8 mouse cellular contexts compared by ENCODE assay signal in the genomic region with DNA sequence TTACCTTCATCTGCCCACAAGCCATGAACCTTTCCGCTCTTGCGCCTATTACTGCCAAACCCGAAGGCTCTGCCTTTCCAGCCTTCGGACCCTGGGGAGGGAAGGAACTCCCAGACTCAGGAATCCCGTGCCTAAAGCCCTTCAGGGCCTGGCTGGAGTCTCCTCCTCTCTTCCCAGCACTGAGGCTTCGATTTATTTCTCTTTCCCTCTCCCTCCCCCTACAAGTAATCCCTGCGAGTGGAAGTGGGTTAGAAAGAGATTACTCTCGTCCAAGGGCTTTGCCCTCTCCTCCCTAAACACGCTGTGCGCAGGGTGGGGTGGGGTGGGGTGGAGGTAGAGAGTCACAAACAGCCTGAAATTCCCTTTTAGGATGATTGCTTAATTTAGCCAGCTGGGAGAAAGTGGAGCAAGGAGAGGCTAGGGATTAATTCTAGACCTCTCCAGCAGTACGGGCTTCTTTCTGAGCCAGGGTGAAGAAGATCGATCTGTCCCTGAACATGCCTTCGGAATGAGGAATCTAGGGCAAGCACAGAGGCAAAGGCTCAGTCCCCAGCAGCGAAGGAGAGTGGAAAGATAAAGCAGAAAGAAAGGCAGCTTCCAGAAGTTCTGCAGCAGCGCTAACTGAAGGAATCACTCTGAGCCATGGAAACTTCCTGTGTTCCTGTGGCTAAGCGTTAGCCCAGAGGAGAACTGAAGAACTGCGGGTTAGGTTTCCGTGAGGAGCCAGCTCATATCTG. TPM values are rescaled to one million over a fixed set of nuclear protein-coding genes. Genes with fewer than 3 reads are reported as not detected.
A peak's percentile ranks its signal among the peaks of the same experiment; 100 is the strongest.
DNase-seq lines count a peak whose midpoint lies in the region; ATAC-seq lines count a peak whose summit lies in the region.

No protein-coding gene starts in this region.

- no peaks in the 10 kb centered on the region for H3K27me3 ChIP-seq in heart, embryonic 10.5 days (ENCODE audit: insufficient read depth, poor library complexity, severe bottlenecking)
- H3K27me3 ChIP-seq in midbrain, embryonic 13.5 days = no peaks in the 10 kb centered on the region

- DNase-seq in frontal cortex, postnatal 36 days (ENCODE audit: low spot score in 2 of 2) = peak; percentile 31 to 35
- DNase-seq in frontal cortex, postnatal 25 days (ENCODE audit: low spot score in 2 of 2) = no peak
- DNase-seq in brain, adult 2 months (ENCODE audit: low read depth, low spot score) = peak; percentile 75
- DNase-seq in heart, embryonic 10.5 days (ENCODE audit: low spot score) = no peak
- peak; percentile 38 for DNase-seq in kidney, postnatal 10 days
- DNase-seq in layer of hippocampus, postnatal 25 days (ENCODE audit: extremely low spot score in 1 of 2, low spot score in 1 of 2) = no peak
- no peak for DNase-seq in right cerebral cortex, postnatal 4 days

- peak overlapping the region; percentile 76 for H3K27ac ChIP-seq in heart, embryonic 10.5 days
- H3K27ac ChIP-seq in midbrain, embryonic 13.5 days = peak overlapping the region; percentile 49

- no peaks in the 10 kb centered on the region for H3K9me3 ChIP-seq in heart, embryonic 10.5 days
- no peaks in the 10 kb centered on the region for H3K9me3 ChIP-seq in midbrain, embryonic 13.5 days

- WGBS in heart, embryonic 10.5 days = 1% methylated on average over 18 of the region's 18 CpGs
- 3% methylated on average over 18 of the region's 18 CpGs for WGBS in midbrain, embryonic 13.5 days

- 0 out of 2 replicates have a peak, but pooled peaks cover 3% of the 10 kb centered on the region for H3K36me3 ChIP-seq in heart, embryonic 10.5 days
- no peaks in the 10 kb centered on the region for H3K36me3 ChIP-seq in midbrain, embryonic 13.5 days

- peak overlapping the region; percentile 59 for H3K4me2 ChIP-seq in midbrain, embryonic 13.5 days (replicated peaks)

- peak overlapping the region; percentile 61 for H3K4me3 ChIP-seq in heart, embryonic 10.5 days
- peak overlapping the region; percentile 26 for H3K4me3 ChIP-seq in midbrain, embryonic 13.5 days (replicated peaks)

- peak overlapping the region; percentile 63 for H3K9ac ChIP-seq in midbrain, embryonic 13.5 days (replicated peaks)

- H3K4me1 ChIP-seq in heart, embryonic 10.5 days = peaks cover 25% of the 10 kb centered on the region
- H3K4me1 ChIP-seq in midbrain, embryonic 13.5 days (replicated peaks) = peaks cover 25% of the 10 kb centered on the region

- no peak for ATAC-seq in midbrain, embryonic 13.5 days

RNA-seq across cellular contexts. Expression of a gene that starts 4.5 kb away (rescaled TPM):
- 63.7 and 65.8 TPM in 2 replicates for polyA plus RNA-seq in heart, embryonic 10.5 days (2016; fragmentation: Nextera tagmentation; extraction: Ambion mirVana)
- 39.6 and 46.4 TPM in 2 replicates for polyA plus RNA-seq in midbrain, embryonic 13.5 days (2015; fragmentation: Nextera tagmentation; extraction: Ambion mirVana)
- 10 to 100 TPM; 24.1 to 31.3 TPM for total RNA-seq in layer of hippocampus, postnatal 25 days (2021)

RNA-seq across cellular contexts. Expression of a gene that starts 30.6 kb away (rescaled TPM):
- 83.9 and 90.7 TPM in 2 replicates for polyA plus RNA-seq in heart, embryonic 10.5 days (2016; fragmentation: Nextera tagmentation; extraction: Ambion mirVana)
- polyA plus RNA-seq in midbrain, embryonic 13.5 days (2015; fragmentation: Nextera tagmentation; extraction: Ambion mirVana) = 146 and 156 TPM in 2 replicates
- 100 to 1,000 TPM; 130 to 144 TPM for total RNA-seq in layer of hippocampus, postnatal 25 days (2021)

RNA-seq across cellular contexts. Expression of a gene that starts 40.8 kb away (rescaled TPM):
- polyA plus RNA-seq in heart, embryonic 10.5 days (2016; fragmentation: Nextera tagmentation; extraction: Ambion mirVana) = 0.04 and 0.12 TPM in 2 replicates
- polyA plus RNA-seq in midbrain, embryonic 13.5 days (2015; fragmentation: Nextera tagmentation; extraction: Ambion mirVana) = 0.39 and 0.48 TPM in 2 replicates
- total RNA-seq in layer of hippocampus, postnatal 25 days (2021) = under 1 TPM; 0.15 to 0.16 TPM

RNA-seq across cellular contexts. Expression of a gene that starts 51.3 kb away (rescaled TPM):
- 3.2 and 3.4 TPM in 2 replicates for polyA plus RNA-seq in heart, embryonic 10.5 days (2016; fragmentation: Nextera tagmentation; extraction: Ambion mirVana)
- polyA plus RNA-seq in midbrain, embryonic 13.5 days (2015; fragmentation: Nextera tagmentation; extraction: Ambion mirVana) = 8.8 and 9.4 TPM in 2 replicates
- 10 to 100 TPM; 79.6 to 80.0 TPM for total RNA-seq in layer of hippocampus, postnatal 25 days (2021)

Comparison
In these comparisons a context has a peak if more than half of its experiments do, and no peak if none do; other contexts are left out.
1. DNase-seq: peak in frontal cortex, postnatal 36 days (2 of 2), brain, adult 2 months (single experiment) and kidney, postnatal 10 days (single experiment); none in frontal cortex, postnatal 25 days (0 of 2), heart, embryonic 10.5 days (single experiment), layer of hippocampus, postnatal 25 days (0 of 2) and right cerebral cortex, postnatal 4 days (single experiment).